Mouse (Mus musculus): ENCODE data around the gene Btbd7. TPM values are rescaled to one million over a fixed set of nuclear protein-coding genes. Genes with fewer than 3 reads are reported as not detected.

The Btbd7 gene
- 10.7 and 12.8 TPM in 2 replicates for polyA plus RNA-seq (2015; fragmentation: Nextera tagmentation; extraction: Ambion mirVana)

DNA sequence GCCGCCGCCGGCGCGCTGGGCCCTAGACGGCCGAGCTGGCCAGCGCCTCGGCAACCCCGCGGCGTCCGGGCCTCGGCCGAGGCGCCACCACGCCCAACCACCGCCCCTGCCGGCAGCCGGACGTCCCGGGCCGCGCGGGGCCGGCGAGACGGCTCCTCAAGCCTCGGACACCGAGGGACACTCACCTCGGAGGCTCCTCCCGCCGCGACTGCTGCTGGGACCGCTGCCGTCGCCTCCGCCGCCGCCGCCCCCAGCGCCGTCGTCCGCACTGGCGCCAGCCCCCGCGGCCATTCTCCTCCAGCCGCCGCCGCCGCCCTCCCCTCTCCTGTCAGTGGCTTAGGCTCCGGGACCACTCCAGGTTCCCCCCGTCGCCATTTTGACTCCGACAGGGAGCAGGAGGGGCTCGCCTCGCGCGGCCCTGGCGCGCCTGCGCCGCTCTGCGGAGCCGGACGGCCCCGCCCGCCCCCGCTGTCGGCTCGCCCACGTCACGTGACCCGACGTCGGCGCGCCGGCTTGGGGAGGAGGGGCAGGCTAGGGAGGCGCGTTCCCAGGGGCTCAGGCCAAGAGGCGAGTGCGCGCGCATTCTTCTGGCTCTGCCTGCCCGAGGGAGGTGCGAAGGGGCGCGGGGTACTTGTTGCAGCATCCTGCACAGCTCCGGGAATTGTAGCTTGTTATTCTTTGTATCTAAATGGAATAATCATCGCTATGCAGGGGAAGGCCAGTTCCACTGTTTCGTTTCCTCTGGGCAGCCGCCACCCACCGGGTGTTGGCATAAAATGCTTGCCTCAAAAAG is at the start of gene Btbd7:
Gene Btbd7 (minus strand): TSS at position 441 of the 793 bp plus-strand sequence.
- under 1% methylated on average over 95 of the region's 95 CpGs for WGBS
- Histone ChIP-seq H3K4me3 (ENCODE audit: low read length) (peak within 1 kb of the TSS; percentile 96), H3K27ac (ENCODE audit: low read length) (peak within 1 kb of the TSS; percentile 98), H3K9me3 (replicated peaks; ENCODE audit: control insufficient read depth, low read length) (no peaks in the 10 kb centered on the region), H3K27me3 (ENCODE audit: control insufficient read depth, insufficient read depth, low read length) (no peaks in the 10 kb centered on the region), H3K9ac (ENCODE audit: low read length) (peak within 1 kb of the TSS; percentile 98), H3K4me2 (ENCODE audit: low read depth, low read length) (peak within 1 kb of the TSS; percentile 76), H3K4me1 (ENCODE audit: control insufficient read depth, insufficient read depth, low read length) (peaks cover 22% of the 10 kb centered on the region), H3K36me3 (ENCODE audit: control insufficient read depth, insufficient read depth) (no peaks in the 10 kb centered on the region)
- peak; percentile 97 for ATAC-seq (replicated peaks; ENCODE audit: extremely low read depth, insufficient read depth, low FRiP score)

DNA sequence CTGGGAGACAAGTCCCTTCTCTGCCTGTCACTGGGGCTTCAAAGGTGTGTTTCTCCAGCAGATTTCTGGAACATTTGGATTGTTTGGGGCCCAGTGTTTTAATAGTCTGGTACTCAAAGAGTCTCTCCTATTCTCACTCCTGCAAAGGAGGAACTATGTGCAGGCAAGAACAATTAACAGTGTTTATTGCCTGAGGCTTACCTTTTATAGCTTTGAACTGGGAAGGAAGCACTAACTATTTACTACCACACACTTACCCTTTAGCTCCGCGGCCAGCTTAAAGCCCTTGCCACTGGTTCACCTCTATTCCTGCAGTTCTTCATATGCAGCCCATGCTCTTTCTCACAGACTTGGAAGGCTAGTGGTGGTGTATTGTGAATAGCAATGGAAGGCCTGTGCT is 37.8 kb upstream of the Btbd7 start:
- ATAC-seq (replicated peaks; ENCODE audit: extremely low read depth, insufficient read depth, low FRiP score), result no peak
- Histone ChIP-seq H3K4me1 (ENCODE audit: control insufficient read depth, insufficient read depth, low read length) (no peaks in the 10 kb centered on the region), H3K27ac (ENCODE audit: low read length) (no peak overlapping the region), H3K4me2 (ENCODE audit: low read depth, low read length) (no peak overlapping the region), H3K9me3 (replicated peaks; ENCODE audit: control insufficient read depth, low read length) (no peaks in the 10 kb centered on the region), H3K27me3 (ENCODE audit: control insufficient read depth, insufficient read depth, low read length) (no peaks in the 10 kb centered on the region), H3K9ac (ENCODE audit: low read length) (no peak overlapping the region), H3K4me3 (ENCODE audit: low read length) (no peak overlapping the region), H3K36me3 (ENCODE audit: control insufficient read depth, insufficient read depth) (no peaks in the 10 kb centered on the region)
- 90% methylated on average over 2 of the region's 2 CpGs for whole genome bisulfite sequencing

DNA sequence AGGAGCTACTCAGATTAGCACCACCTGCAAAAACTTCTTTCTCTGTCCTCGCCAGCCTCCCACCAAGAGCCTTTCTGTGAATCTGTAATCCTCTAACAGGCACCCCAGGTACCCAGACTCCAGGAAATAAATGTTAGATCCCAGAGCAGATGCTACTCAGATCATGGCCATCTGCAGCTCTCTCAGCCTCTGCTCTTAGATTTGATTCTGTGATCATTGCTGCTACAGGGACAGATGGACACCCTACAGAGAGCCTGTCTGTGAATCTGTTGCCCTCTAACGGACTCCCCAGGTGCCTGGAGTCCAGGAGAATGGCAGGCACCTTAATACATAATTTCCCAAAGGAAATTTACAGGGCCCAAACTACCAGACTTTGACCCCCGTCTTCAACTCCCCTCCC is 29.9 kb upstream of the Btbd7 start:
- Histone ChIP-seq H3K4me1 (ENCODE audit: control insufficient read depth, insufficient read depth, low read length) (no peaks in the 10 kb centered on the region), H3K4me2 (ENCODE audit: low read depth, low read length) (no peak overlapping the region), H3K9ac (ENCODE audit: low read length) (no peak overlapping the region), H3K9me3 (replicated peaks; ENCODE audit: control insufficient read depth, low read length) (no peaks in the 10 kb centered on the region), H3K4me3 (ENCODE audit: low read length) (no peak overlapping the region), H3K27me3 (ENCODE audit: control insufficient read depth, insufficient read depth, low read length) (no peaks in the 10 kb centered on the region), H3K36me3 (ENCODE audit: control insufficient read depth, insufficient read depth) (no peaks in the 10 kb centered on the region), H3K27ac (ENCODE audit: low read length) (no peak overlapping the region)
- WGBS, result 38% methylated on average over 3 of the region's 3 CpGs
- ATAC-seq (replicated peaks; ENCODE audit: extremely low read depth, insufficient read depth, low FRiP score), result no peak

DNA sequence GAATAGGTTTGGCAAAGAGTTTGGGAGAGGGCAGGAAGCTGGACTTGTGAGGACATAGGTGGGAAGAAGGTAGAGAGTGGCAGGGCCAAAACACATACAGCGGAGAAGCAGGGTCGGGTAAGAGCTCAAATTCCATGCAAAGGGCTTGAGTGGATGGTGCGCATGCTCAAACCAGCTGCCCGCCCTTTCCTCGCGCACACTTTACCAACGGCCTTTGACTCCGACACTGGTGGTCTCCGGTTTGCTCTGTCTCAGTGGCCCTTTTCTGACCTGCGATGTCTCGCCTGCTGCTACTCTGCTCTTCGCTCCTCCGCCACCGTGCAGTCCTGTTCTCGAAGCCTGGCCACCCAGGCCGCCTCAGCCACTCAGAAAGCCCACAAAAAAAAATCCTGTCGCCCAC is 20.8 kb upstream of the Btbd7 start, which contains the start of gene Cox8c:
Gene Cox8c (plus strand): TSS at position 226 of the 400 bp plus-strand sequence.
- no peaks in the 10 kb centered on the region for H3K4me1 ChIP-seq (ENCODE audit: control insufficient read depth, insufficient read depth, low read length)
- H3K36me3 ChIP-seq (ENCODE audit: control insufficient read depth, insufficient read depth), result no peaks in the 10 kb centered on the region
- no peak within 1 kb of the TSS for H3K4me2 ChIP-seq (ENCODE audit: low read depth, low read length)
- WGBS, result 86% methylated on average over 17 of the region's 17 CpGs
- no peak for ATAC-seq (replicated peaks; ENCODE audit: extremely low read depth, insufficient read depth, low FRiP score)
- H3K9ac ChIP-seq (ENCODE audit: low read length), result no peak within 1 kb of the TSS
- no peak within 1 kb of the TSS for H3K27ac ChIP-seq (ENCODE audit: low read length)
- H3K9me3 ChIP-seq (replicated peaks; ENCODE audit: control insufficient read depth, low read length), result no peaks in the 10 kb centered on the region
- H3K4me3 ChIP-seq (ENCODE audit: low read length), result no peak within 1 kb of the TSS
- H3K27me3 ChIP-seq (ENCODE audit: control insufficient read depth, insufficient read depth, low read length), result no peaks in the 10 kb centered on the region

DNA sequence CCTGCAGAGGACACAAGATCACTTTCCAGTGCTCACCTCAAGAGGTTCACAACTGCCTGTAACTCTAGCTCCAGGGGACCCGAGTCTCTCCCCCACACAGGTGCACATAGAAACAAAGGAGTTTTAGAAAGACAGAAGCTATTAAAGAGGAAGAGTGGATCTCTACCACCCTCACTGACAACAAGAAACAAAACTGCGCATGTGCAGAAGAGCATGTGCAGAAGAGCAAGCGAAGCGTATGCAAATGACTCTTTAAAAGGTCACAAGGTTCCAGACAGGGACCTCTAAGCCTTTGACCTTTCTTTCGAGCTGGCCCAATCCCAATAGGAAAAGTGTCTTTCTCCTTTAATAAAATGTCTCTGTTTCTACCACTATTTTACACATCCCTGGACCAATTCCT is 10.3 kb upstream of the Btbd7 start:
- peaks cover 4% of the 10 kb centered on the region for H3K9me3 ChIP-seq (replicated peaks; ENCODE audit: control insufficient read depth, low read length)
- no peak overlapping the region for H3K9ac ChIP-seq (ENCODE audit: low read length)
- H3K27me3 ChIP-seq (ENCODE audit: control insufficient read depth, insufficient read depth, low read length), result no peaks in the 10 kb centered on the region
- no peak overlapping the region for H3K4me3 ChIP-seq (ENCODE audit: low read length)
- H3K4me2 ChIP-seq (ENCODE audit: low read depth, low read length), result no peak overlapping the region
- no peaks in the 10 kb centered on the region for H3K4me1 ChIP-seq (ENCODE audit: control insufficient read depth, insufficient read depth, low read length)
- no peaks in the 10 kb centered on the region for H3K36me3 ChIP-seq (ENCODE audit: control insufficient read depth, insufficient read depth)
- WGBS, result 73% methylated on average over 5 of the region's 5 CpGs
- ATAC-seq (replicated peaks; ENCODE audit: extremely low read depth, insufficient read depth, low FRiP score), result no peak
- H3K27ac ChIP-seq (ENCODE audit: low read length), result no peak overlapping the region

DNA sequence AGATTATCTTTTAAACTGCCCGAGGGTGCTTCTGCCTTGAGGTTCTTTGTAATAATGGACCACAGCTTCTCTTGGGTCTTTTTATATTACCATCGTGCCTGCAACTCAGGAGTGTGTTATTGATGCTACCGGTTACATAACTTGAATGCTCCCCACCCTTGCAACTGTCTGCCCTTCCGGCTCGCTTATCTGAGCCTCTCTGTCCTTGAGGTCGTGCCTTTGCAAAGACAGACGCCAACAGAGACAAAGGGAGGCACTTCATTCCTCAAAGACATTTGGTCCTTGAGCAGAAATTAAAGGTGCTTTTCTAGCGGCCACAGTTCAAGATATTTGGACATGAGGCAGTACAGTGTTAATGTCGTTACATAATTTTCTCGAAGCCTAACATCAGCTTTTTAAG is 9.1 kb upstream of the Btbd7 start:
- WGBS, result 49% methylated on average over 10 of the region's 10 CpGs
- H3K9me3 ChIP-seq (replicated peaks; ENCODE audit: control insufficient read depth, low read length), result peaks cover 4% of the 10 kb centered on the region
- no peak for ATAC-seq (replicated peaks; ENCODE audit: extremely low read depth, insufficient read depth, low FRiP score)
- H3K4me3 ChIP-seq (ENCODE audit: low read length), result no peak overlapping the region
- no peaks in the 10 kb centered on the region for H3K36me3 ChIP-seq (ENCODE audit: control insufficient read depth, insufficient read depth)
- no peak overlapping the region for H3K9ac ChIP-seq (ENCODE audit: low read length)
- no peak overlapping the region for H3K4me2 ChIP-seq (ENCODE audit: low read depth, low read length)
- no peak overlapping the region for H3K27ac ChIP-seq (ENCODE audit: low read length)
- no peaks in the 10 kb centered on the region for H3K4me1 ChIP-seq (ENCODE audit: control insufficient read depth, insufficient read depth, low read length)
- H3K27me3 ChIP-seq (ENCODE audit: control insufficient read depth, insufficient read depth, low read length), result no peaks in the 10 kb centered on the region

DNA sequence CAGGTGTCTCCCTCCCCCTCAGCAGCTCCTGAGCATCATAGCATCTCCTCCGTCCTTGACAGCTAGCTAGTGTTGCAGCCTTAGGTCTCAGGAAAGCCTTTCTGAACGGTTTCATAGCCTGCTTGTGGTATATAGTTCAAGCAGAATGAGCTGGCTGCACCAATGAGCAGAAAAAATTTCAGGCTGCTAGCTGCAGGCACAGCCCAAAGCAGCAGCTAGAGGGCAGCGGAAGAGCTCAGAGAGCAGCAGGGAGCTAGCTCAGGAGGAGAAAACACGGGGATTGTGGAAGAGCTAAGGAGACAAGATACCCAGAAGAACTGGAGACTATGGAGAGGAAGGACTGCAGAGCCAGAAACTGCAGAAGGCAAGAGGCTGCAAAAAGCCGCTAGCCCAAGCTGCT is 7.5 kb upstream of the Btbd7 start:
- no peaks in the 10 kb centered on the region for H3K9me3 ChIP-seq (replicated peaks; ENCODE audit: control insufficient read depth, low read length)
- H3K27me3 ChIP-seq (ENCODE audit: control insufficient read depth, insufficient read depth, low read length), result no peaks in the 10 kb centered on the region
- H3K36me3 ChIP-seq (ENCODE audit: control insufficient read depth, insufficient read depth), result no peaks in the 10 kb centered on the region
- H3K9ac ChIP-seq (ENCODE audit: low read length), result no peak overlapping the region
- no peaks in the 10 kb centered on the region for H3K4me1 ChIP-seq (ENCODE audit: control insufficient read depth, insufficient read depth, low read length)
- no peak overlapping the region for H3K4me3 ChIP-seq (ENCODE audit: low read length)
- no peak overlapping the region for H3K27ac ChIP-seq (ENCODE audit: low read length)
- no peak; the same call in 1 of the 2 replicates for ATAC-seq (replicated peaks; ENCODE audit: extremely low read depth, insufficient read depth, low FRiP score)
- WGBS, result 15% methylated on average over 5 of the region's 5 CpGs
- H3K4me2 ChIP-seq (ENCODE audit: low read depth, low read length), result no peak overlapping the region

DNA sequence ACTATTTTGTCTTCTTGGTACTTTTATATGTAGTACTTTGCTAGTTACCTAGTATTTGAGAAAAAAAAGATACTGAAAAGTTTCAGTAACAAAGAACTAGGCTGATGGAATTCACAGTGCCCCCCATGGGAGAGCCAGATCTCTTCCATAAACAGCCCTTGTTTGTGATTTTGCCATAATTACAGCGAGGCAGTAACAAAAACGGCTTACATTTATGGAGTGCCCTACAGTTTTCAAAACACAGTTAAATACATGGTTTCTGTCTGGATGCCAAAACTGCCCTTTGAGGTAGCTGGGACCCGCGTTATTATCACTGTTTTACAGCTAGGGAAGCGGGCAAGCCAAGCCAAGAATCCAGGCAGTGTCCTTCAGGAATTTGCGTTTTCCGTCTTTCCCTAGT is 630 bp upstream of the Btbd7 start:
- 9% methylated on average over 7 of the region's 7 CpGs for WGBS
- no peak for ATAC-seq (replicated peaks; ENCODE audit: extremely low read depth, insufficient read depth, low FRiP score)
- Histone ChIP-seq H3K27me3 (ENCODE audit: control insufficient read depth, insufficient read depth, low read length) (no peaks in the 10 kb centered on the region), H3K9ac (ENCODE audit: low read length) (peak overlapping the region; percentile 71), H3K36me3 (ENCODE audit: control insufficient read depth, insufficient read depth) (no peaks in the 10 kb centered on the region), H3K27ac (ENCODE audit: low read length) (peak overlapping the region; percentile 74), H3K9me3 (replicated peaks; ENCODE audit: control insufficient read depth, low read length) (no peaks in the 10 kb centered on the region), H3K4me2 (ENCODE audit: low read depth, low read length) (peak overlapping the region; percentile 76), H3K4me1 (ENCODE audit: control insufficient read depth, insufficient read depth, low read length) (peaks cover 22% of the 10 kb centered on the region), H3K4me3 (ENCODE audit: low read length) (peak overlapping the region; percentile 96)

DNA sequence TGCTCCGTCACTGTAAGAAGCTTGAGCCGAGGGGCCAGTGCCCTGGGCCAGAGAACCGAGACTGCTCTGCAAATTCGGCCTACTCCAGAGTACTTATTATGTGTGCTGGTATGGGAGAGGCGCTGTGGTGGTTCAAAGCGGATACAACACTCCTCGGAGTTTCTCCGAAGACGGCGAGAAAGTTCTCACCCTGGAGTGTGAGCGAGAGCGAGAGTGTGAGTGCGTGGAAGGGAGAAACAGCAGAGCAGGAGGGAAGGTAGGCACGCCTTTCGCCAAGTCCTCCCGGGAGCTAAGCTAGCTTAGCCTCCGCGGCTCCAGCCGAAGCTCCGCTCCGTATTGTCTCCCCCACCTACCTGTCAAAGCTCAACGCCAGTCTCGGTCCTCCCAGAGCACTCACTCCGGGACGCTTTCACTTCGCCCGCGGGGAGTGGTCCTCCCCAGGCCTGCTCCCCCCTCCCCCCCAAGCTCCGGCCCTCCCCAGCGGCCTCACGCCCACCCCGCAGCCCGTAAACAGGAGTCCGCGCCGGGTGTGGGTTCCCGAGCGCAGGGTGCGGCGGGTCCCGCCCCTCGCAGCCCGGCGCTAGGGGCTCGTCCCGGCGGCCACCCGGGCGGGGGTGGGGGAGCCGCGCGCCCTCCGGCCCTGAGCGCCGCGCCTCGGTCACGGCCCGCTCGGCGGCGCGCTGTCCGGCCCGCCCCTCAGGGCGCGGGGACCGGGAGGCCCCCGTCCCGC is 805 bp downstream of the Btbd7 start:
- ATAC-seq (replicated peaks; ENCODE audit: extremely low read depth, insufficient read depth, low FRiP score), result peak; percentile 74
- H3K9me3 ChIP-seq (replicated peaks; ENCODE audit: control insufficient read depth, low read length), result no peaks in the 10 kb centered on the region
- H3K27me3 ChIP-seq (ENCODE audit: control insufficient read depth, insufficient read depth, low read length), result no peaks in the 10 kb centered on the region
- peaks cover 22% of the 10 kb centered on the region for H3K4me1 ChIP-seq (ENCODE audit: control insufficient read depth, insufficient read depth, low read length)
- WGBS, result under 1% methylated on average over 70 of the region's 70 CpGs
- peak overlapping the region; percentile 68 for H3K4me2 ChIP-seq (ENCODE audit: low read depth, low read length)
- H3K36me3 ChIP-seq (ENCODE audit: control insufficient read depth, insufficient read depth), result no peaks in the 10 kb centered on the region
- peak overlapping the region; percentile 96 for H3K4me3 ChIP-seq (ENCODE audit: low read length)
- peak overlapping the region; percentile 98 for H3K9ac ChIP-seq (ENCODE audit: low read length)
- H3K27ac ChIP-seq (ENCODE audit: low read length), result peak overlapping the region; percentile 98
